Mouse (Mus musculus): ENCODE data around the gene Adgrl3. TPM values are rescaled to one million over a fixed set of nuclear protein-coding genes. Genes with fewer than 3 reads are reported as not detected.

Adgrl3 gene
- total RNA-seq, 4 experiments from 2014 or later: 0.35 to 0.58 (median 0.44) TPM

DNA sequence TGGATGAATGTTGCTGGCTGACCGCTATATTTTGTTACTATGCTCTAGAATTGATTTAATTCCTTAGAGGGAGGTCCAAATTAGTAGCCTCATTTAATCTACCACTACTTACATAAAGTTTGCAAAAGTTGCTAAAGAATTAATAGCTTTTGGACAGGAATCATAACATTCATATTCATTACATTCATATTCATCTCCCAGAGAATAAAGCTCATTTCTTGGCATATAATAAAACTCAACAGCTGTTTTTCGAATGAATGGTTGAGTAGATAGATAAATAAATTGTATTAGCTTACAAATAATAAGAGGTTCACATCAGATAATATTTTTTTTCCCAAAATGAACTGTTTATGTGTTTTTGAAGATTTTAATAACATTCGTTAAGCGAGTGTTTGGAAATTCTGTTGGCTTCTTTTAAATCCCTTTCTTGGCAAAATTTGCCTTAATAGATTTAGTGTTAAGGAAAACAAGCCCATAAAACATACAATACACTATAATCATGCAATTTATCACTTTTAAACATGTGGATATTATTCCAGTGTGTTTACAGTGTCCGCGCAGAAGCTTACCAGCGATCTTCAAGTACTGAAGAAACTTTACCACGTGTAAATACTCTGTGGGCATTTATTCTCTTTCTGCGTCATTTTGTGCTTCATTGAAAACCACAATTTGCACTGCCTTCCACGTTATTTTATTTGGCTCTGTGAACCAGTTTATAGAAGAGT lies 350.4 kb downstream of the Adgrl3 start:
- DNase-seq (ENCODE audit: low spot score in 2 of 2): no peak

DNA sequence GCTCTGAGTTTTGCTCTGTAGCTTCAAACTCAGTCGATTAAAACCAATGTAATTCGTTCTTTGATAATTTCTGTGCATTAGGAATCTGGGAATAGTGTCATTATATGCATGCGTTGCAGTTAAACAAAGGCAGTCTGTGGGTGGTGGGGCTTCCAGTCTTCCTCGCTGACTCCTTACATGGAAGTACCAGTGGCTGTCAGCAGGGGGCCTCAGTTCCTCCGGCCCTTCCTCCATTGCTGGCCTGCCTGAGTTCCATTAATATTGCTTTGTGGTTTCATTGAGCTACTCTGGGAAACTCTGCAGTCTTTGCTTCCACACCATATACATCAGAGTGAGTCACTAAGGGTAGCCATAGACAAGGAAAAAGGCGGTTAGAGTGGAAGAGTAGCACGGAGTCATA lies 356.1 kb downstream of the Adgrl3 start:
- no peak for DNase-seq (ENCODE audit: low spot score in 2 of 2)

DNA sequence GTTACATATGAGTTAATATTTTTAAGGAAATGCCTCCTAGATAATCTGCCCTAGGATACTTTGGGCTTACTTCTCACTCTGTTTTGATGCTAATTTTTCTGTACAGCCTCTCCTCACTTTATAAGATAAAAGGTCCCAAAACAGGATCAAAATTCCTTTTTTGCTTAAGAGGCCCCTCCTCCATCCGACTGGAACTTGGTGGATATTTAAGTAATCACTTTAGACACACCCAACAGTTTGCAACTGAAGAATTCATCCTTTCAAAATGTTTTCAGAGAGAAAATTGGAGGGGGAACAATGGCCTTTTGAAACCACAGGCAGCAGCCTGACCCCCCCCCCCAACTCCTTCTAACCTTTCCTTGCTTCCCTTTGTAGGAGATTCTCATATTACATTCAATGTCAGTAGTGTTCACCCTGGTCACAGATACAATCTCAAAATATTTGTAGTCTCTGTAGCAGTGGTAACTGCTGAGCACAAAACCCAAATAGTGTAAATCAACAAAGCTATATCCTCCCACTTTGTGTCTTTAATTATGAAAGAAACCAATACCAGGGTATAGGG lies 385.7 kb downstream of the Adgrl3 start:
- no peak for DNase-seq (ENCODE audit: low spot score in 2 of 2)

DNA sequence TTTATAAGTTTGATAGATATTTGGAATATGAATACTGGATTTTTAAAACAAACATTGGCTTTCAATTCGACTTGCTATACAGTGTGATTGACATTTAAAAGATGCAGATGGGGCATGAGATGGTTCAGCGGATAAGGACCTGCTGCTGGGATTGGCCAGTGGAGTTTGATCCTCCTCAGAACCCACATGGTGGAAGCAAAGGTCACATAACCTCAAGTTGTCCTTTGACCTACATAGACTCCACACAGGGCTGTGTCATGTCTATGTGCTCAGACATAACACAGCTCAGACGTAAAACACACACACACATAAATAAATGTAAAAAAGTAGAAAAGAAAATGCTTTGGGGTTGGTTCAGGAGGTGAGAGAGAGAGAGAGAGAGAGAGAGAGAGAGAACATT lies 397.4 kb downstream of the Adgrl3 start:
- DNase-seq (ENCODE audit: low spot score in 2 of 2): no peak

DNA sequence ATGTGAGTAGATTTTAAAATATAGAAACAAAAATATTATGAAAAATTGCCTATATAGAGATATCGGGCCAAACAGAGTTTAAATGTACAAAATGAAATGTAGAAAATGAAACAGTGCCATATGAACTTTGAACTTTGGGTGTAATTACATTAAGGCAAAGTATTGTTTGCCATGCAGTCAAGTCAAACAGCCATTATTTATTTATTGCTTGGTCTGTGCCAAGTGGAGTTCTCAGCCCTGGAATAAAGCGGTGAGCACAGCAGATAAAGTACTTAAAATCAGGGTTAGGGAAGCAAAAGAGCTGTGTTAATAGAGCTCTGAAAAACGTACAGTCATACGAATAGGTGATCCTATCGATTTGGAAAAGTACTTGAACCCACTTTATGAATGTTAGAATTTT lies 407.5 kb downstream of the Adgrl3 start:
- DNase-seq (ENCODE audit: low spot score in 2 of 2): no peak

DNA sequence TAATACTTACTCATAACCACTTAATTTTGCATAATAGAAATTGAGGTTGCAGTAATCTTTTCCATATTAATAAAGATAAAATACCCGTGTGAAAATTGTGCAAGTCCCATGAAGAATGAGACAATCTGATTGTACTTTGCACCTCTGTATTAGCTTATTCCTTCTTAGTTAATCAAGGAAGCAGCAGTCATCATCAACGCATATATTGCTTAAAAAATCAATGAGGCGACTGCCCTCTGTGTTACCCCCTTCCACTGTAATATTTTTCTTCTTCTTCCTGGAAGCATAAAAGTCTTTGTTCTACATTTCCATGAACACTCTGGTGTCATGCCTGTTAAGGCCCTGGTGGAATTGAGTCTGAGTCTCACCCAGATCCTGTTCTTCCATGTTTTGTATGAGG lies 416.4 kb downstream of the Adgrl3 start:
- no peak for DNase-seq (ENCODE audit: low spot score in 2 of 2)

DNA sequence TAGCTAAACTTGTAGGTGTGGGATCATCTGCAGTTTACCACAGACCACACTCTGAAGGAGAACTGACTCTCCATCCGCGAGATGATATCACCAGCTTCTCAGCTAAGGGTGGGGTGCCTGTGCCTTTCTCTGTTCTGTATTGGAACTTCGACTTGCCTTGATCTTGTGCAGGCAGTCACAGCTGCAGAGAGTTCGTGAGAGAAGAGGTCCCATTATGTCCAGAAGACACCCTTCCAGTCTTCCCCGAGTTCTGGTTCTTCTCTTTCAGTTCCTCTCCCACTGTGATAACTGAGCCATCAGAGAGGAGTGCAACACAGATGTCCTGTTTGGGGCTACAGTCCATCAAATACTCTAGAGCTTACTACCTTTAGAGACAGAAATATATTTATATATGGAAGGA lies 422.2 kb downstream of the Adgrl3 start:
- DNase-seq (ENCODE audit: low spot score in 2 of 2): no peak

DNA sequence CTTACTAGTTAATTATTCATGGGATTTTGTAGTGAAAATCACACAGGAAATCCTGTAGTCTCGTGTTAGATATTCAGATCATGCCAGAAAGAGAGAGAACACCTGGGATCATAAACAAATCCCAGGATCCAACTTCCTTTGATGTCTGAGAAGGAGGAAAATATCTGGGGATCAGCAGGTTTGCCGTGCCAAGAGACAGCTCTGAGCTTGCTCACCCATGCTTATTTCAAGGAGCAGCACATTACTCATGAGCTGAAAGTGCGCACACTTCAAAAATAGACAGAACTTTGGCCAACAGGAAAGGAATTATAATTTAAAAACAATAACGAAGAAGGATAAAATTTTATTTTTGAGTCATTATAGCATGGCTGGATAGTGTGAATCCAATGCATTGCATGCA lies 446.0 kb downstream of the Adgrl3 start:
- no peak for DNase-seq (ENCODE audit: low spot score in 2 of 2)

DNA sequence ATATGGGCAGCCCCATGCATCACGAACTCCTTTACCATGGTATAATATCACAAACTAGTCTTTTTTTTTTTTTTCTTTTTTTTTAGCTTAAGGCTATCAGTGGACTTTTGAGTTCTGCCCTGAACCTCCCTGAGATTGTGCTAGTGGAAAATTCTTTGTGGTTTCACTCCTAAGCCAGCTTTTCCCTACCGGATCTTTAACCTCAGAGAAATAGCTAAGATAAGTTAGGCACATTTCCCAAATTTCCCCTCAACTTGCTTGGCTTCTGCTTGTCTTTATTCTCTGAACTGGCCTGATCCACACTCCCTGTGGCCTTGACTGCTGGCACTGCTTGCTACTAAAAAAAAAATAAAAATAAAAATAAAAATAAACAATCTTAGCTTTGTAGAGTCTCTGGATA lies 454.7 kb downstream of the Adgrl3 start:
- no peak for DNase-seq (ENCODE audit: low spot score in 2 of 2)

DNA sequence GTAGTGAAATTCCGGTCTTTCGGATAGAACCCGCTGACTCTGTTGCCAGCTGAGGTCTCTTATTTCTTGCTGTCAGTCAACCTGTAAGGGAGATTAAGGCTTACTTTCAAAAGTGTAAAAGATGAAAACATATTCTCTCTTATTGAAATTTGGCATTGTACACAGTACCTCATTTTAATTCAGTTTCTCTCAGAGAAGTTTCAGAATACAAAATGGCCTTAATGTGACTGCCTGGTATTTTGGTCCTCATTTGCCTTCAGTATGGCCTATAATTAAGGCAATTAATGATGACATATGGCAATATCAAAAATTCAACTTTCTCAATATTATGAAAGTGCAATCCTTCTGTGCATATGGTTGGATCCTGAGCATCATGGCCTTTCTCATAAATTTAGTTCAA lies 455.5 kb downstream of the Adgrl3 start:
- no peak for DNase-seq (ENCODE audit: low spot score in 2 of 2)

DNA sequence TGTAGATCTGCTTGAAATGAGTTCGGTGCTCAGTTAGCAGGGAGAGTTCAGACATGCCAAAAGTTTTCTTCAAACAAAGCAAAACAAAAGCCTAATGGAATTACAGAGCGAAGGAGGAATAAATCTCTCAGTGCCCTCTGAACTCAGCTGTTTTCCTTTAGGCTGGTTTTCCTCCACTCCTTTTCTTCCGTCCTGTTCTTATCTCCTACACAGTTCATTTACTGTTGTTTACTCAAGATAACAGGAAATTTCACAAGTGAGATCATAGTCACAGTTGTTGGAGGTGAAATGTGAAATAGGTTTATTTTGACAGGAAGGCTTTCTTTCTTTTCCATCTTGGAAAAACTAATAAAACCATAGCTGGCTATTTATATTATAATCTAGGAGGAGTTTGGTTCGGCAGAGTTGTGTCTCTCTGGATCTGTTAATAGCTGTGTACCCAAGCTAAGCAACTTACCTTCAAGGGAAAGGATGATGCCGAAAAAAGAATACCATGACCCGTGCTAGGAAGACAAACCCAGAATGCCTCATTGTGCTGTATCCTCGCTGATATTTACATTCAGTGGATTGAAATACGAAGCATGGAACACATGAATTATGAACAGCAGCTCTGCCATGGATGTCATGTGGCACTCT lies 456.2 kb downstream of the Adgrl3 start:
- no peak for DNase-seq (ENCODE audit: low spot score in 2 of 2)

DNA sequence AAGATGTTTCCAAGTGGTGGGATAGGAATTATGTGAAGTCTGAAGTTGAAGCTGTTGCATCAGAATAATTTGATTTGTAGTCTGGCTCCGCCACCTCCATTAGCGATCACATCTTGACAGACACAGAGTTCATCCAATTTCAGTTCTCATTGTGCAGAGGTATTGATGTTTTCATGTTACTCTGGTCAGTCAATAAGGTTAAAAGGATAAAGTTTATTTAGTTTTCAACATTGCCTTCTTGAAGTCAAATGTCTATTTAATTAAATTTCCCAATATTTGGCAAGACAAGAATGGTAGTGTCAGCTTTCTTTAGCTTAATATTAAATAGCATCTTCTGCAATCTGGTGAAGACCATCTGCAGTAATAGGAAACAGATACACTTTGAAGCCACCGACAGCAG lies 461.0 kb downstream of the Adgrl3 start:
- no peak for DNase-seq (ENCODE audit: low spot score in 2 of 2)

DNA sequence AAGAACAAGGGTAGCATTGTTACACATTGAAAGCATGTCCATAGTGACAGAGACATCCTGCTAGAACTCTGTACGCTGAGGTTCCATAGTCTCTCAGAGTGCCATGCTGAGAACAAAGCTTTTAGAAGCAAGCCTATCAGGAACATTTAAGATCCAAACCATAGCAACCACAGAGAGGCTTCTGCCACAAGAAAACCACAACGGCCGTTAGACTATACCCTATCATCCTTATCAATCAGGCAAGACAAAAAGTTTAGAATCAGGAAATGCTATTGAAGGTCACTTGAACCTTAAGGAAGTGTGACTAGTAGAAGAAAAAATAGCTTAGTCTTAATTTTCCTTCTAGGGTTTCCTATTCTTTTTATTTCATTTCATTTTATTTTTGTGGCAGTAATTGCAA lies 464.0 kb downstream of the Adgrl3 start:
- no peak for DNase-seq (ENCODE audit: low spot score in 2 of 2)

DNA sequence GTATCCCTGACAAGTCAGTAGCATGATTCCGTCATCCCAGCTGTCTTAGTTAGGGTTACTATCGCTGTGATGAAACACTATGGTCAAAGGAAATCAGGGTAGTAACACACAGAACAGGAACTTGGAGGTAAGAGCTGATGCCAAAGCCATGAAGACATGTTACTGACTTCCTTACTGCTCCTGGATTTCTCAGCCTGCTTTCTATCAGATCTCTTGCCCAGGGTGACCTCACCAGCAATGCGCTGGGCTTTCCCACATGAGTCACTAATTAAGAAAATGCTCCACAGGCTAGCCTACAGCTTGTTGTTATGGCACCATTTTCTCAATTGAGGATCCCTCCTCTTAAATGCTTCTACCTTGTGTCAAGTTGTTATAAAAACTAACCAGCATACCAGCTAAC lies 481.1 kb downstream of the Adgrl3 start:
- DNase-seq (ENCODE audit: low spot score in 2 of 2): no peak

DNA sequence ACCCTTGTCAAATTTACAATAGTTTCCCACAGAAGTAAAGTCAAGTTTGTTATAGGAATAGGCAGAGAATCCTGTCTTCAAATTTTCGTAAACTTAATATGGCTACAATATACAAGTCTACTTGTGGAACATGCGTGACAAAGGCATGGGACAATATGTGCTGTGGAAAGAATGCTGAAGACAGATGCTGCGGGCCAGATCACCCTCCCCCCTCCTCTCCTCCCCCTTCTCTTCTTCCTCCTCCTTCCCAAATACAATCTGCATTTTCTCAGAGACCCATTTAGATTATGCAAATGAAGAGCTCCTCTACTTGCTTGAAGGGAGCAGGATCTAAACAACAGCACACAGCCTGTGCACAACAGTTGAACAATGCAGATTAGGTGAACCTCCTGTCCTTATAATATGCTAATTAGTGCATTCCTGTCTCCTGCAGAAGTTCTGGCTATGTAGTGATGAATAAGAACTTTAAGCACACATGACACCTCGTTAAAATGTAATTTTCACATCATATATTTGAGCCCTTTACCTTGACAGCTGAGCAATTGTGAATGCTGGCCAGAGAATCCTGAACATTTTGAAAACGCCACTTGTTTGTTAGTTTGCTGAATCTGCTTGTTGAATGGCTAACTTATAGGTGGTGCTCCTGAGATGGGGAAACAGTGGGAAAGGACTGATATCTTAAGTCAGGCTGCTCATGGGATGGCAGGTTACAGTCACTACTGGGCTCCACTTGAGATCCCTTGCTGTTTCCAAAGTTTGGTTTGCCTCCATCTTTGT lies 499.0 kb downstream of the Adgrl3 start:
- no peak for DNase-seq (ENCODE audit: low spot score in 2 of 2)

DNA sequence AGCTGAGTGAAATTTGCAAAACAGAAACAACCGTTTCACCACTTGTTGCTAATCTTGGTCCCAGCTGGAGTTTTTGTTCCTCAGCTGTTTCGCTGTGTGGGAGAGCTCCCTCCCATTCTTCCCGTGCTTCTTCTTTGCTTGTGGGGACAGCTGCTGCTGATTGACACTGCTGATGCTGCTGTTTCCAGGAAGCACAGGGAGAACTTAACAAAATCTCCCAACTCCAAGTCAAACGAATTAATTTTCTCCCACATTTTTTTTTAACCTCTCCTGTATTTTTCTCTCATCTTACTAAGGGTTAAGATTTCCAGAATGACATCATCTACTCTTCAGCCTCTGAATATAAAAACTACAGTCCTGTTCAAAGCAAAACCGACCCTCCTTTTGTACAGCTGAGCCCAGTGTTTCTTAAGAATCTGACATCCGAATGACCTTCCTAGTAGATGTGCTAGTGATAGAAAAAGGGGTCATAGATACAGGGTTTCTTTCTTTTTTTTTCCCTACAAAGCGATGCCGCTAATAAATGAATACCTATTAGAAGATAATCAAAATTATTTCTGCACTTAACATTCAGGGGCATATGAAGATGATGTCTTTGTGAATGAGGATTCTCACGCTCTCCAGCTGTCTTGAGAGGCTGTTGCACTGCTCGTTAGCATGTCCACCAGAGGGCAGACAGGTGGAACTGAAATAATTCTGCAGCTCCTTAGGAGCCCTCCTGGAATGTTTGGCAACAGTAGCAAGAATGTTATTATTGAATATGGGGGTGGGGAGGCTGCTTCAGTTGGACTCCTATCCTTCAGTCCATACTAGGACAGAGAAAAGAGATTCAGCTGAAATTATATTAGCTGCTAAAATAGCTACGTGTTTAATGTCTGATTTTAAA lies 499.8 kb downstream of the Adgrl3 start:
- DNase-seq (ENCODE audit: low spot score in 2 of 2): no peak

DNA sequence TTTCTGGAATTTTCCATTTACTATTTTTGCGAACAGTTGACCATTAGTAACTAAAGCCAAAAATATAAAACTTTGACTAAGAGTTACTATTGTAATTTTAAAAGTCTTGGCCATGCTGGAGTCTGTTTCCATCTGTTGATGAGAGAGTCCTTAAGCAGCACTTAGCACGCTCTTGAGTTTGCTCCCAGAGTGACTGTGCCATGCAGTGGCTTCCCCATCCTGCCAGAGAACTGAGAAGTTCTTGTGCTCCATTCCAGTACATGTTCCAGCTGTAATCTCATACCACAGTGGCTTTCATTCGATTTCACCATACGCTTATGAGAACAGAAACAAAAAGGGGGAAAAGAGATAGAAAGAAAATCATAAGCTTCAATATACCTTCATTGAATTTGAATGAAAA lies 502.8 kb downstream of the Adgrl3 start:
- DNase-seq (ENCODE audit: low spot score in 2 of 2): no peak

DNA sequence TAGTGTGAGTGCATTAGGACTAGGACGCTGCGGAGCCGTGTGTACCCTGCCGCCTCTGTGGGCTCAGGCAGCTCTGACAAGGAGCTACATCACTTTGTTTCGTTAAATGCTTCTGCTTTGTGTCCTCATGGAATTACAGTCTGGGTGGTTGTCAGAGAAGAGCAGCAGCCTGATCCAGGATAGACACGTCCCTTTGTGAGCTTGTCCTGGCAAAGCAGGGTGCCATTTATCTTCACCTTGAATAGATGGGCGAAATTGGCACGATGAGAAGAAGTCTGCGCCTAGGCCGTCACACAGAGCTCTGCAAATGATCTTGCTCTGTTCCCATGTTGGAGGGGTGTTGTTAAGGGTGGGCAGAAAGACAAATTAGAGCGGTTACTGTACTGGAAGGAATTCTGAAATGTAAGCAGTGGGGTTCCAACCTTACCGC lies 504.6 kb downstream of the Adgrl3 start:
- DNase-seq (ENCODE audit: low spot score in 2 of 2): no peak

DNA sequence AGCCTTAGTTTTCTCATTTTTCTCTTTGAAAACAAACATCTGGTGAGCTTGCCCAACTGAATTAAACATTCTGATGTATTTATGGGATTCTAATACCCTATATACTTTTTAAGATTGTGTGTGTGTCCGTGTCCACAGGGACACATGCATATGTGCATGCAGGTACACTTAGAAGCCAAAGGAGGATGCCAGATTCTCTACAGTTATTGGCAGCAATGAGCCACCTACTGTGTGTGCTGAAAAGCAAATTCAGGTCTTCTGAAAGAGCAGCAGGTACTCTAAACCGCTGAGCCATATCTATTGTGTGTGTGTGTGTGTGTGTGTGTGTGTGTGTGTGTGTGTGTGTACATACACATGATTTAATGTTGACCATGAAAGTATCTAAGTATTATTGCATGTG lies 505.4 kb downstream of the Adgrl3 start:
- DNase-seq (ENCODE audit: low spot score in 2 of 2): no peak

DNA sequence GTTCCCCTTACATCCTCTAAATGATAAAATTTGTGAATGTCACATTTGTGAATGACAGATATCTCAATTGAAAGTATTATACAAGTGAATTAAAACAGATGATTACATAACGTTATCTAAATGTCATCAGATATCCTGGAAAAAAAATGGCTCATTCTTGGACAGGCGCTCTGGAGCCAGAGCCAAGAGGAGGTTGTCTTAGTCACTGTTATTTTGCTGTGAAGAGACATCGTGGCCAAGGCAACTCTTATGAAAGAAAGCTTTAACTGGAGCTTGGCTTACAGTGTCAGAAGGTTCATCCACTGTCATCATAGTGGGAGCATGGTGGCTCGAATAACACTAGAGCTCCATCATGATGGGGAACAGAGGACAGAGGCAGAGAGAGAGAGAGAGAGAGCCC lies 511.7 kb downstream of the Adgrl3 start:
- no peak for DNase-seq (ENCODE audit: low spot score in 2 of 2)

DNA sequence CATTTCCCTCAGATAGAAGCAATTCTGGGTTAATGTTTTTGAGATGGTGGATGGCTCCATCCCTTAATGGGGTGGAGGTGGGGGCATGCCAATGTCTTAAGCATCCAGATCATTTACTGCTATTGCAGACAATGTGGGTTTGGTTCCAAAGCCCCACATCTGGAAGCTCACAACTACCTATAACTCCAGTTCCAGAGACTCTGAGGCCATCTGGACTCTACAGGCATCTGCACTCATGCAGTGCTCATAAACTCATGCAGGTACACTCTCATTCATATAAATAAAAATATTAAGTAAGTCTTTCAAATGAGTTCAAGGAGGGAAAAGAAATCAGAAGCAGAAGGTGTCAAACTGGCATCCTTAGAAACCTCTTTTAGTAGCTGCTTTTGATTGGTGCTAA lies 530.3 kb downstream of the Adgrl3 start:
- no peak for DNase-seq (ENCODE audit: low spot score in 2 of 2)
